Mouse (Mus musculus) testis, adult 2 months (tissue): ENCODE data around the gene Dstyk. TPM values are rescaled to one million over a fixed set of nuclear protein-coding genes. Genes with fewer than 3 reads are reported as not detected.

Experiments
- H3K27ac ChIP-seq: fragments of 200-500 bp; 2 replicates; pipeline ENCODE4 v1.5.1; 2012; ENCODE audit warnings: low read depth, low read length; ENCODE audit not compliant: control insufficient read depth, insufficient read depth
- H3K27me3 ChIP-seq: fragments of 200-500 bp; 2 replicates; pipeline ENCODE4 v1.6.1; 2012; ENCODE audit warnings: mild to moderate bottlenecking, low read length, moderate library complexity; ENCODE audit not compliant: control insufficient read depth, insufficient read depth
- H3K36me3 ChIP-seq: fragments of 200-500 bp; 2 replicates; pipeline ENCODE4 v1.6.1; 2012; ENCODE audit warnings: mild to moderate bottlenecking, low read length; ENCODE audit not compliant: control insufficient read depth, insufficient read depth
- H3K4me1 ChIP-seq: fragments of 200-500 bp; 2 replicates; pipeline ENCODE4 v1.6.1; 2012; ENCODE audit warnings: low read length; ENCODE audit not compliant: control insufficient read depth, insufficient read depth
- H3K4me3 ChIP-seq: fragments of 200-500 bp; 2 replicates; pipeline ENCODE4 v1.5.1; 2012; ENCODE audit warnings: low read depth, mild to moderate bottlenecking, low read length, moderate library complexity, mixed read lengths; ENCODE audit not compliant: control insufficient read depth
- CTCF ChIP-seq: fragments of 200-500 bp; IDR thresholded peaks from 2 replicates; pipeline ENCODE4 v1.5.1; 2012; ENCODE audit warnings: low read depth, mild to moderate bottlenecking, inconsistent platforms, low read length, moderate library complexity; ENCODE audit not compliant: control insufficient read depth, insufficient read depth, insufficient replicate concordance
- polyA plus RNA-seq: library from polyadenylated mRNA; depleted of rRNA; stranded (reverse); fragments of >200 nt; gene quantifications from 2 replicates; pipeline ENCODE4 v1.2.3, GENCODE M21; 2012; rRNA removed

Gene Dstyk
- polyA plus RNA-seq, 1 experiment, result 3.7 TPM

DNA sequence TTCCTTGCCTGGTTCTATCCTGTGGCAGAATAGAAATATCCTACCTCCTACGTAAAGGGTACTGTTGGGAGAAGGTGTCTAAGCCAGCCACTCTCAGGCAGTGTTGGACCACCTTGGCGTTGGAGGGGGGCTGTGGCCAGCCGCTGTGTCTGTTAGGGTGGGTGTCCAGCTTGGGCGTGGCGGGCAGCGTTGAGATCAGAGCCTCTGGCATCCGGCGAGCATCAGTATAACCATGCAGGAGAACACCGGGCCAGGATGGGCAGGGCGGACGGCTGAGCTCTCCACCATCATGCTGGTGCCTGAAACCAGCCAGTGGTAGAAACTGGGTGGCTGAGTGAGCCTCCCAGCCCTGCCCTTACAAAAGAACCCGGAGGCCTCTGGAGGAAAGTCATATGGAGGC, 98.0 kb downstream of the Dstyk start:
- H3K4me1 ChIP-seq, result no peaks in the 10 kb centered on the region
- H3K27ac ChIP-seq, result no peak overlapping the region
- TF ChIP-seq CTCF, result no peak
- no peak overlapping the region for H3K4me3 ChIP-seq
- no peaks in the 10 kb centered on the region for H3K27me3 ChIP-seq
- no peaks in the 10 kb centered on the region for H3K36me3 ChIP-seq

Other genes starting within 250 kb of the Dstyk start
- gene Lemd1, start 226.1 kb upstream of the Dstyk start, polyA plus RNA-seq, result 162 and 173 TPM in 2 replicates
- gene AC124108.1, start 226.1 kb upstream of the Dstyk start, polyA plus RNA-seq, result 0.07 and 0.14 TPM in 2 replicates
- gene Gm10188, start 187.8 kb upstream of the Dstyk start, polyA plus RNA-seq, result 3.6 and 4.0 TPM in 2 replicates
- 0.69 and 0.70 TPM in 2 replicates for gene Klhdc8a, start 118.9 kb upstream of the Dstyk start, polyA plus RNA-seq
- 3.1 and 4.7 TPM in 2 replicates for gene Nuak2, start 101.4 kb upstream of the Dstyk start, polyA plus RNA-seq
- gene Tmcc2, start 26.3 kb upstream of the Dstyk start, polyA plus RNA-seq, result 1.7 and 1.8 TPM in 2 replicates
- 6.7 and 9.1 TPM in 2 replicates for gene Rbbp5, start 59.8 kb downstream of the Dstyk start, polyA plus RNA-seq
- gene Tmem81, start 88.7 kb downstream of the Dstyk start, polyA plus RNA-seq, result 19.9 and 24.6 TPM in 2 replicates
- 0.02 TPM in 1 of 2 replicates, not detected in the other for gene Cntn2, start 125.7 kb downstream of the Dstyk start, polyA plus RNA-seq